Mouse (Mus musculus): ENCODE measurements around the gene Adgrg2.

DNA sequence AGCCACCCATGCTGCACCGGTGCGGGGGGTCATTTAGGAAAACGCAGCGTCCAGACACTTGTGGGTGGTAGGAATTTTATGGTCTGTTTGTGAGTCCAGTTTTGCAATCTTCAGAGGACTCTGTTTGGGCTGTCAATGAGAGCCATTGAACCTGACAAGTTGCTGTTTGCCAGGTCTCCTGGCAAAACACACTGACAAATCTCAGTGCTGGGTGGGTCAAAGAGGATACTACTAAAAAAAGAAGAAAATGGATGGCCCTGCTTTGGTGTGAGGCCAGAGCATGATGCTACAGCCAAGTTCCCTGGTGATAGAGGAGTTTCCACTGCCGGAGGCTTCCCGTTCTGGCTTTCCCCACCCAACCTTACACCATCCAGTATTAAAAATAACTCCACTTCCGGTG lies 27.9 kb downstream of the Adgrg2 start:
- TF ChIP-seq CHD2 (IDR thresholded peaks at IDR 0.05; ENCODE audit: low read depth, low read length) (no peak), ZC3H11A (IDR thresholded peaks at IDR 0.05; ENCODE audit: borderline replicate concordance, low read depth, low read length) (no peak), ZNF384 (IDR thresholded peaks at IDR 0.05; ENCODE audit: low read depth, low read length) (no peak)

Measured in ES-E14 (cell line).